Mouse (Mus musculus) small intestine, adult 2 months (tissue): Measurements from ENCODE around the gene Gm11168. TPM values are rescaled to one million over a fixed set of nuclear protein-coding genes. Genes with fewer than 3 reads are reported as not detected.
"Not testable (repeated sequence)": the region's sequence is repeated elsewhere in the genome, so short reads cannot be mapped to it uniquely, and the experiment has no call there.

Experiments
- H3K27ac ChIP-seq: fragments of 200-500 bp; 2 replicates; pipeline ENCODE4 v1.5.1; 2012; ENCODE audit warnings: low read depth, low read length, control low read depth, inconsistent platforms; ENCODE audit not compliant: insufficient read depth
- H3K27me3 ChIP-seq: fragments of 200-500 bp; 2 replicates; pipeline ENCODE4 v1.6.1; 2012; ENCODE audit warnings: mild to moderate bottlenecking, moderate library complexity, low read length, inconsistent platforms; ENCODE audit not compliant: control insufficient read depth, insufficient read depth
- H3K36me3 ChIP-seq: fragments of 200-500 bp; 2 replicates; pipeline ENCODE4 v1.6.1; 2012; ENCODE audit warnings: mild to moderate bottlenecking, low read length, control low read depth, inconsistent platforms; ENCODE audit not compliant: control insufficient read depth, insufficient read depth
- H3K4me1 ChIP-seq: fragments of 200-500 bp; 2 replicates; pipeline ENCODE4 v1.6.1; 2012; ENCODE audit warnings: low read length, inconsistent platforms, mixed read lengths; ENCODE audit not compliant: control insufficient read depth, insufficient read depth, insufficient read length
- H3K4me3 ChIP-seq: fragments of 200-500 bp; 2 replicates; pipeline ENCODE4 v1.5.1; 2012; ENCODE audit warnings: low read depth, mild to moderate bottlenecking, control low read depth, inconsistent platforms, low read length, moderate library complexity
- WGBS: fragments of 180-500 bp; shearing (Covaris S2); methylation state at CpG from one replicate; pipeline ENCODE4 v1.1.7; 2018; 5-methylcytosine and 5-hydroxymethylcytosine counted together
- polyA plus RNA-seq: library from polyadenylated mRNA; depleted of rRNA; stranded (reverse); fragments of >200 nt; gene quantifications from 2 replicates; pipeline ENCODE4 v1.2.3, GENCODE M21; 2012; rRNA removed

Gene Gm11168
- polyA plus RNA-seq: not detected in 2 replicates

DNA sequence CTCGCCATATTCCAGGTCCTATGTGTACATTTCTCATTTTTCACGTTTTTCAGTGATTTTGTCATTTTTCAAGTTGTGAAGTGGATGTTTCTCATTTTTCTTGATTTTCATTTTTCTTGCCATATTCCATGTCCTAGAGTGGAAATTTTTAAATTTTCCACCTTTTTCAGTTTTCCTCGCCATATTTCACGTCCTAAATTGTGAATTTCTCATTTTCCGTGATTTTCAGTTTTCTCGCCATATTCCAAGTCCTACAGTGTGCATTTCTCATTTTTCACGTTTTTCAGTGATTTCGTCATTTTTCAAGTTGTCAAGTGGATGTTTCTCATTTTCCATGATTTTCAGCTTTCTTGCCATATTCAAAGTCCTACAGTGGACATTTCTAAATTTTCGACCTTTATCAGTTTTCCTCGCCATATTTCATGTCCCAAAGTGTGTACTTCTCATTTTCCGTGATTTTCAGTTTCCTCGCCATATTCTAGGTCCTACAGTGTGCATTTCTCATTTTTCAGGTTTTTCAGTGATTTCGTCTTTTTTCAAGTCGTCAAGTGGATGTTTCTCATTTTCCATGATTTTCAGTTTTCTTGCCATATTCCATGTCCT is at the start of gene Gm11168:
Gm11168 (plus strand) TSS at position 553 of the 603 bp plus-strand sequence.
- WGBS: 77% methylated on average over 6 of the region's 14 CpGs
- not testable (repeated sequence) for H3K27ac ChIP-seq, H3K4me3 ChIP-seq, H3K4me1 ChIP-seq, H3K27me3 ChIP-seq, H3K36me3 ChIP-seq

DNA sequence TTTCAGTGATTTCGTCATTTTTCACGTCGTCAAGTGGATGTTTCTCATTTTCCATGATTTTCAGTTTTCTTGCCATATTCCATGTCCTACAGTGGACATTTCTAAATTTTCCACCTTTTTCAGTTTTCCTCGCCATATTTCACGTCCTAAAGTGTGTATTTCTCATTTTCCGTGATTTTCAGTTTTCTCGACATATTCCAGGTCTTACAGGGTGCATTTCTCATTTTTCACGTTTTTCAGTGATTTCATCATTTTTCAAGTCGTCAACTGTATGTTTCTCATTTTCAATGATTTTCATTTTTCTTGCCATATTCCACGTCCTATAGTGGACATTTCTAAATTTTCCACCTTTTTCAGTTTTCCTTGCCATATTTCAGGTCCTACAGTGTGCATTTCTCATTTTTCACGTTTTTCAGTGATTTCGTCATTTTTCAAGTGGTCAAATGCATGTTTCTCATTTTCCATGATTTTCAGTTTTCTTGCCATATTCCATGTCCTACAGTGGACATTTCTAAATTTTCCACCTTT is 2.6 kb upstream of the Gm11168 start, which contains the start of gene Gm10722:
Gm10722 (plus strand) TSS at position 478 of the 528 bp plus-strand sequence.
- H3K27ac ChIP-seq, H3K4me1 ChIP-seq, H3K27me3 ChIP-seq, H3K4me3 ChIP-seq, H3K36me3 ChIP-seq: not testable (repeated sequence)
- WGBS: 75% methylated on average over 12 of the region's 12 CpGs

DNA sequence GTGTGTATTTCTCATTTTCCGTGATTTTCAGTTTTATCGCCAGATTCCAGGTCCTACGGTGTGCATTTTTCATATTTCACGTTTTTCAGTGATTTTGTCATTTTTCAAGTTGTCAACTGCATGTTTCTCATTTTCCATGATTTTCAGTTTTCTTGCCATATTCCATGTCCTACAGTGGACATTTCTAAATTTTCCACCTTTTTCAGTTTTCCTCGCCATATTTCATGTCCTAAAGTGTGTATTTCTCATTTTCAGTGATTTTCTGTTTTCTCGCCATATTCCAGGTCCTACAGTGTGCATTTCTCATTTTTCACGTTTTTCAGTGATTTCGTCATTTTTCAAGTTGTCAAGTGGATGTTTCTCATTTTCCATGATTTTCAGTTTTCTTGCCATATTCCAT is 2.1 kb upstream of the Gm11168 start:
- H3K36me3 ChIP-seq, H3K4me3 ChIP-seq, H3K27me3 ChIP-seq, H3K27ac ChIP-seq, H3K4me1 ChIP-seq: not testable (repeated sequence)
- WGBS: 67% methylated on average over 8 of the region's 8 CpGs

DNA sequence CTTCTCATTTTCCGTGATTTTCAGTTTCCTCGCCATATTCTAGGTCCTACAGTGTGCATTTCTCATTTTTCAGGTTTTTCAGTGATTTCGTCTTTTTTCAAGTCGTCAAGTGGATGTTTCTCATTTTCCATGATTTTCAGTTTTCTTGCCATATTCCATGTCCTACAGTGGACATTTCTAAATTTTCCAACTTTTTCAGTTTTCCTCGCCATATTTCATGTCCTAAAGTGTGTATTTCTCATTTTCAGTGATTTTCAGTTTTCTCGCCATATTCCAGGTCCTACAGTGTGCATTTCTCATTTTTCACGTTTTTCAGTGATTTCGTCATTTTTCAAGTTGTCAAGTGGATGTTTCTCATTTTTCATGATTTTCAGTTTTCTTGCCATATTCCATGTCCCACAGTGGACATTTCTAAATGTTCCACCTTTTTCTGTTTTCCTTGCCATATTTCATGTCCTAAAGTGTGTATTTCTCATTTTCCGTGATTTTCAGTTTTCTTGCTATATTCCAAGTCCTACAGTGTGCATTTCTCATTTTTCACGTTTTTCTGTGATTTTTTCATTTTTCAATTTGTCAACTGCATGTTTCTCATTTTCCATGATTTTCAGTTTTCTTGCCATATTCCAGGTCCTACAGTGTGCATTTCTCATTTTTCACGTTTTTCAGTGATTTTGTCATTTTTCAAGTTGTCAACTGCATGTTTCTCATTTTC is 1.0 kb upstream of the Gm11168 start:
- H3K27me3 ChIP-seq, H3K4me1 ChIP-seq, H3K36me3 ChIP-seq, H3K4me3 ChIP-seq, H3K27ac ChIP-seq: not testable (repeated sequence)
- WGBS: 71% methylated on average over 9 of the region's 11 CpGs

DNA sequence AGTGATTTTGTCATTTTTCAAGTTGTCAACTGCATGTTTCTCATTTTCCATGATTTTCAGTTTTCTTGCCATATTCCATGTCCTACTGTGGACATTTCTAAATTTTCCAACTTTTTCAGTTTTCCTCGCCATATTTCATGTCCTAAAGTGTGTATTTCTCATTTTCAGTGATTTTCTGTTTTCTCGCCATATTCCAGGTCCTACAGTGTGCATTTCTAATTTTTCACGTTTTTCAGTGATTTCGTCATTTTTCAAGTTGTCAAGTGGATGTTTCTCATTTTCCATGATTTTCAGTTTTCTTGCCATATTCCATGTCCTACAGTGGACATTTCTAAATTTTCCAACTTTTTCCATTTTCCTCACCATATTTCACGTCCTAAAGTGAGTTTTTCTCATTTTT is 3.0 kb downstream of the Gm11168 start:
- H3K27me3 ChIP-seq, H3K27ac ChIP-seq, H3K4me3 ChIP-seq, H3K36me3 ChIP-seq, H3K4me1 ChIP-seq: not testable (repeated sequence)
- WGBS: 77% methylated on average over 1 of the region's 5 CpGs

DNA sequence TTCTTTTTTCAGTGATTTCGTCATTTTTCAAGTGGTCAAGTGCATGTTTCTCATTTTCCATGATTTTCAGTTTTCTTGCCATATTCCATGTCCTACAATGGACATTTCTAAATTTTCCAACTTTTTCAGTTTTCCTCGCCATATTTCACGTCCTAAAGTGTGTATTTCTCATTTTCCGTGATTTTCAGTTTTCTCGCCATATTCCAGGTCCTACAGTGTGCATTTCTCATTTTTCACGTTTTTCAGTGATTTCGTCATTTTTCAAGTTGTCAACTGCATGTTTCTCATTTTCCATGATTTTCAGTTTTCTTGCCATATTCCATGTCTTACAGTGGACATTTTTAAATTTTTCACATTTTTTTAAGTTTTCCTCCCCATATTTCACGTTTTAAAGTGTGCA is 3.5 kb downstream of the Gm11168 start:
- H3K4me3 ChIP-seq, H3K36me3 ChIP-seq, H3K4me1 ChIP-seq, H3K27me3 ChIP-seq, H3K27ac ChIP-seq: not testable (repeated sequence)
- WGBS: 73% methylated on average over 8 of the region's 8 CpGs

DNA sequence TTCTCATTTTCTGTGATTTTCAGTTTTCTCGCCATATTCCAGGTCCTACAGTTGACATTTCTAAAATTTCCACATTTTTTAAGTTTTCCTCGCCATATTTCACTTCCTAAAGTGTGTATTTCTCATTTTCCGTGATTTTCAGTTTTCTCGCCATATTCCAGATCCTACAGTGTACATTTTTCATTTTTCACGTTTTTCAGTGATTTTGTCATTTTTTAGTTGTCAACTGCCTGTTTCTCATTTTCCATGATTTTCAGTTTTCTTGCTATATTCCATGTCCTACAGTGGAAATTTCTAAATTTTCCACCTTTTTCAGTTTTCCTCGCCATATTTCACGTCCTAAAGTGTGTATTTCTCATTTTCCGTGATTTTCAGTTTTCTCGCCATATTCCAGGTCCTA is 4.1 kb downstream of the Gm11168 start:
- WGBS: 77% methylated on average over 8 of the region's 9 CpGs
- H3K4me1 ChIP-seq, H3K27ac ChIP-seq: not testable (repeated sequence)

DNA sequence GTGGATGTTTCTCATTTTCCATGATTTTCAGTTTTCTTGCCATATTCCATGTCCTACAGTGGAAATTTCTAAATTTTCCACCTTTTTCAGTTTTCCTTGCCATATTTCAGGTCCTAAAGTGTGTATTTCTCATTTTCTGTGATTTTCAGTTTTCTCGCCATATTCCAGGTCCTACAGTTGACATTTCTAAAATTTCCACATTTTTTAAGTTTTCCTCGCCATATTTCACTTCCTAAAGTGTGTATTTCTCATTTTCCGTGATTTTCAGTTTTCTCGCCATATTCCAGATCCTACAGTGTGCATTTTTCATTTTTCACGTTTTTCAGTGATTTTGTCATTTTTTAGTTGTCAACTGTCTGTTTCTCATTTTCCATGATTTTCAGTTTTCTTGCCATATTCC is 6.2 kb downstream of the Gm11168 start:
- H3K4me3 ChIP-seq, H3K4me1 ChIP-seq, H3K27me3 ChIP-seq, H3K36me3 ChIP-seq, H3K27ac ChIP-seq: not testable (repeated sequence)
- WGBS: no CpG with 5 or more reads among the region's 5 CpGs

More for the DNA sequence above, 4.1 kb downstream of the Gm11168 start:
- not testable (repeated sequence) for H3K27me3 ChIP-seq, H3K36me3 ChIP-seq, H3K4me3 ChIP-seq

DNA sequence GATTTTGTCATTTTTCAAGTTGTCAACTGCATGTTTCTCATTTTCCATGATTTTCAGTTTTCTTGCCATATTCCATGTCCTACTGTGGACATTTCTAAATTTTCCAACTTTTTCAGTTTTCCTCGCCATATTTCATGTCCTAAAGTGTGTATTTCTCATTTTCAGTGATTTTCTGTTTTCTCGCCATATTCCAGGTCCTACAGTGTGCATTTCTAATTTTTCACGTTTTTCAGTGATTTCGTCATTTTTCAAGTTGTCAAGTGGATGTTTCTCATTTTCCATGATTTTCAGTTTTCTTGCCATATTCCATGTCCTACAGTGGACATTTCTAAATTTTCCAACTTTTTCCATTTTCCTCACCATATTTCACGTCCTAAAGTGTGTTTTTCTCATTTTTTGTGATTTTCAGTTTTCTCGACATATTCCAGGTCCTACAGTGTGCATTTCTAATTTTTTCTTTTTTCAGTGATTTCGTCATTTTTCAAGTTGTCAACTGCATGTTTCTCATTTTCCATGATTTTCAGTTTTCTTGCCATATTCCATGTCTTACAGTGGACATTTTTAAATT is 9.0 kb downstream of the Gm11168 start:
- H3K4me3 ChIP-seq, H3K4me1 ChIP-seq, H3K27me3 ChIP-seq, H3K27ac ChIP-seq, H3K36me3 ChIP-seq: not testable (repeated sequence)
- 81% methylated on average over 3 of the region's 7 CpGs for WGBS

DNA sequence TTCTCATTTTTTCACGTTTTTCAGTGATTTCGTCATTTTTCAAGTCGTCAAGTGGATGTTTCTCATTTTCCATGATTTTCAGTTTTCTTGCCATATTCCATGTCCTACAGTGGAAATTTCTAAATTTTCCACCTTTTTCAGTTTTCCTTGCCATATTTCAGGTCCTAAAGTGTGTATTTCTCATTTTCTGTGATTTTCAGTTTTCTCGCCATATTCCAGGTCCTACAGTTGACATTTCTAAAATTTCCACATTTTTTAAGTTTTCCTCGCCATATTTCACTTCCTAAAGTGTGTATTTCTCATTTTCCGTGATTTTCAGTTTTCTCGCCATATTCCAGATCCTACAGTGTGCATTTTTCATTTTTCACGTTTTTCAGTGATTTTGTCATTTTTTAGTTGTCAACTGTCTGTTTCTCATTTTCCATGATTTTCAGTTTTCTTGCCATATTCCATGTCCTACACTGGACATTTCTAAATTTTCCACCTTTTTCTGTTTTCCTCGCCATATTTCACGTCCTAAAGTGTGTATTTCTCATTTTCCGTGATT is 9.7 kb downstream of the Gm11168 start, which contains the start of gene Gm10721:
Gm10721 (plus strand) TSS at position 408 of the 547 bp plus-strand sequence.
- WGBS: no CpG with 5 or more reads among the region's 11 CpGs
- not testable (repeated sequence) for H3K4me1 ChIP-seq, H3K27me3 ChIP-seq, H3K27ac ChIP-seq, H3K36me3 ChIP-seq, H3K4me3 ChIP-seq

DNA sequence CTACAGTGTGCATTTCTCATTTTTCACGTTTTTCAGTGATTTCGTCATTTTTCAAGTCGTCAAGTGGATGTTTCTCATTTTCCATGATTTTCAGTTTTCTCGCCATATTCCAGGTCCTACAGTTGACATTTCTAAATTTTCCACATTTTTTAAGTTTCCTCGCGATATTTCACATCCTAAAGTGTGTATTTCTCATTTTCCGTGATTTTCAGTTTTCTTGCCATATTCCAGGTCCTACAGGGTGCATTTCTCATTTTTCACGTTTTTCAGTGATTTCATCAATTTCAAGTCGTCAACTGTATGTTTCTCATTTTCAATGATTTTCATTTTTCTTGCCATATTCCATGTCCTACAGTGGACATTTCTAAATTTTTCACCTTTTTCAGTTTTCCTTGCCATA is 12.2 kb downstream of the Gm11168 start, which contains the start of gene Gm10720:
Gm10720 (plus strand) TSS at position 301 of the 400 bp plus-strand sequence.
- H3K4me1 ChIP-seq, H3K36me3 ChIP-seq, H3K4me3 ChIP-seq, H3K27ac ChIP-seq, H3K27me3 ChIP-seq: not testable (repeated sequence)
- whole genome bisulfite sequencing: 74% methylated on average over 5 of the region's 9 CpGs
